Mouse (Mus musculus) neural tube, embryonic 15.5 days (tissue): Measurements from ENCODE around the gene Olfr322. TPM values are rescaled to one million over a fixed set of nuclear protein-coding genes. Genes with fewer than 3 reads are reported as not detected.

Experiments
- polyA plus RNA-seq: library from polyadenylated mRNA; unstranded; fragments of >200 nt; fragmentation: Nextera tagmentation; extraction: Ambion mirVana; gene quantifications from 2 replicates; pipeline ENCODE4 v1.2.1, GENCODE M21; 2015

Gene Olfr322
- polyA plus RNA-seq, 1 experiment from 2014 or later, result not detected

Other genes with a start within 250 kb of the Olfr322 start
- gene 1810065E05Rik, start 237.7 kb upstream of the Olfr322 start, polyA plus RNA-seq, result not detected in 2 replicates
- gene Gm12253, start 226.2 kb upstream of the Olfr322 start, polyA plus RNA-seq, result not detected in 2 replicates
- gene Lypd9, start 205.9 kb upstream of the Olfr322 start, polyA plus RNA-seq, result not detected in 2 replicates
- gene Olfr30, start 196.5 kb upstream of the Olfr322 start, polyA plus RNA-seq, result not detected in 2 replicates
- not detected in 2 replicates for gene Olfr332, start 166.2 kb upstream of the Olfr322 start, polyA plus RNA-seq
- not detected in 2 replicates for gene Olfr331, start 156.2 kb upstream of the Olfr322 start, polyA plus RNA-seq
- gene Olfr330, start 123.9 kb upstream of the Olfr322 start, polyA plus RNA-seq, result 0.15 and 0.20 TPM in 2 replicates
- 0.09 TPM in 1 of 2 replicates, not detected in the other for gene Olfr329-ps, start 112.4 kb upstream of the Olfr322 start, polyA plus RNA-seq
- gene Olfr328, start 103.1 kb upstream of the Olfr322 start, polyA plus RNA-seq, result 0.06 and 0.10 TPM in 2 replicates
- gene Olfr224, start 88.2 kb upstream of the Olfr322 start, polyA plus RNA-seq, result 0.19 TPM in 1 of 2 replicates, not detected in the other
- not detected in 2 replicates for gene Olfr325, start 81.1 kb upstream of the Olfr322 start, polyA plus RNA-seq
- 0.05 and 0.12 TPM in 2 replicates for gene Olfr324, start 63.7 kb upstream of the Olfr322 start, polyA plus RNA-seq
- not detected in 2 replicates for gene 2210407C18Rik, start 42.7 kb upstream of the Olfr322 start, polyA plus RNA-seq
- not detected in 2 replicates for gene Olfr323, start 28.3 kb upstream of the Olfr322 start, polyA plus RNA-seq
- gene Trim58, start 18.3 kb upstream of the Olfr322 start, polyA plus RNA-seq, result 0.19 and 0.29 TPM in 2 replicates
- gene Olfr320, start 22.3 kb downstream of the Olfr322 start, polyA plus RNA-seq, result not detected in 2 replicates
- gene Olfr319, start 40.4 kb downstream of the Olfr322 start, polyA plus RNA-seq, result not detected in 2 replicates
- not detected in 2 replicates for gene Olfr318, start 65.2 kb downstream of the Olfr322 start, polyA plus RNA-seq
- 0.17 and 0.26 TPM in 2 replicates for gene Olfr317, start 80.4 kb downstream of the Olfr322 start, polyA plus RNA-seq
- gene Olfr316, start 94.0 kb downstream of the Olfr322 start, polyA plus RNA-seq, result not detected in 2 replicates
- not detected in 2 replicates for gene Olfr315, start 114.4 kb downstream of the Olfr322 start, polyA plus RNA-seq
- gene Olfr314, start 124.2 kb downstream of the Olfr322 start, polyA plus RNA-seq, result 0.06 TPM in 1 of 2 replicates, not detected in the other
- 10.1 and 15.2 TPM in 2 replicates for gene Fam183b, start 143.2 kb downstream of the Olfr322 start, polyA plus RNA-seq
- not detected in 2 replicates for gene Olfr313, start 156.2 kb downstream of the Olfr322 start, polyA plus RNA-seq
- gene Olfr312, start 170.5 kb downstream of the Olfr322 start, polyA plus RNA-seq, result not detected in 2 replicates
- gene Olfr311, start 180.5 kb downstream of the Olfr322 start, polyA plus RNA-seq, result not detected in 2 replicates
- 20.8 and 22.4 TPM in 2 replicates for gene Gm12258, start 188.4 kb downstream of the Olfr322 start, polyA plus RNA-seq
- 10.3 and 11.7 TPM in 2 replicates for gene 2810021J22Rik, start 208.4 kb downstream of the Olfr322 start, polyA plus RNA-seq
- 6.6 and 8.1 TPM in 2 replicates for gene Zfp39, start 245.4 kb downstream of the Olfr322 start, polyA plus RNA-seq